Mouse (Mus musculus): Measurements from ENCODE around the gene Notch2.

Gene Notch2

DNA sequence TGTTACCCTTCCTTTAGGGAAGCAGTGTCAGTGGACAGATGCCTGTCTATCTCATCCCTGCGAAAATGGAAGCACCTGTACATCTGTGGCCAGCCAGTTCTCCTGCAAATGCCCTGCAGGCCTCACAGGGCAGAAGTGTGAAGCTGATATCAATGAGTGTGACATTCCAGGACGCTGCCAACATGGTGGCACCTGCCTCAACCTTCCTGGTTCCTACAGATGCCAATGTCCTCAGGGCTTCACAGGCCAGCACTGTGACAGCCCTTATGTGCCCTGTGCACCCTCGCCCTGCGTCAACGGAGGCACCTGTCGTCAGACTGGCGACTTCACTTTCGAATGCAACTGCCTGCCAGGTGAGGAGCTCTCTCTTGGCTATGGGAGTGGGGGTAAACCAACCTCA, 59.2 kb downstream of the Notch2 start:
- no peak for DNase-seq (ENCODE audit: low read depth, low spot score)

DNA sequence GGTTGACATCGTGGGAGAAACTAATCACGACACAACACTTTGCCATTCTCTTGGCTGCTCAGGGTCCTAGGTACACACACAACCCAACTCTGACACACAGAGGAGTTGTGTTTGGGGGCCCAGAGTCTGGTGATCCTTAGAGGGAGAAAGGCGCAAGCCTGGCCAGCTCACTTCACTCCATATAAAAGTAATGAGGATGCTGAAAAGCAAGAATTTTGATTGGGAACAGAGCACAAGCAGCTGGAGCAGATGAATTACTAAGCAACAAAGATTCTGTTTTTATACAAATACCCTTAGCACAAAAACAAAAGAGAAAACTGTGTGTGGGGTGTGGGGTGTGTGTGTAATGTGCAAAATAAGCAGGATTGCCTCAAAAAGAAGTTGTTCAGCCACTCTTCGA, 60.2 kb downstream of the Notch2 start:
- no peak for DNase-seq (ENCODE audit: low read depth, low spot score)

DNA sequence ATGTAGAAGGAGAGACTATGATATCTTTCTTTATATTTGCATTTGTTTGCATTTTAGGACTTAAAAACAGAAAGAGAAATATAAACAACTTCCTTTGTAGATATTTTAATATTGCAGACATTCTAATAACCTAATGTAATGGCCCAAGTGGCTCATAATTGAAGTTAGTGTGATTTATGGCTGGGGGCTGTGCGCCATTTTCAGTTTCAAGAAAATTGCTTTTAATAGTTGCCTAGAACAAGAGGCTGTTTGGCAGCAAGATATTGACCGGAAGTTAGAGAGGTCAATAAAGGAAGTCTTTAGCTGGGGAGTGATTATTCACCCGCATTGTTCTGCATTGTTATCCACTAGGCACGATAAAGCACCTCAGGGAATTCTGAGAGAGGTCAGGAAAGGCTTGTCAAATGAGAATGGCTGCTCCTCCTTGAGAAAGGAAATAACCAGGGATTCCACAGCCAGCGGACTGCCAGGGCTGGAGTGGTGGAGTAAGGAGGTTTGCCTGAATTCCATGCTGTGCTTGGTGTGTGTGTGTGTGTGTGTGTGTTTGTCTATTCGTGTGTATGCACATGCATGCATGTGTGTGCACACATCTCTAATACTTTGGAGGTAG, 61.4 kb downstream of the Notch2 start:
- no peak for DNase-seq (ENCODE audit: low read depth, low spot score)

DNA sequence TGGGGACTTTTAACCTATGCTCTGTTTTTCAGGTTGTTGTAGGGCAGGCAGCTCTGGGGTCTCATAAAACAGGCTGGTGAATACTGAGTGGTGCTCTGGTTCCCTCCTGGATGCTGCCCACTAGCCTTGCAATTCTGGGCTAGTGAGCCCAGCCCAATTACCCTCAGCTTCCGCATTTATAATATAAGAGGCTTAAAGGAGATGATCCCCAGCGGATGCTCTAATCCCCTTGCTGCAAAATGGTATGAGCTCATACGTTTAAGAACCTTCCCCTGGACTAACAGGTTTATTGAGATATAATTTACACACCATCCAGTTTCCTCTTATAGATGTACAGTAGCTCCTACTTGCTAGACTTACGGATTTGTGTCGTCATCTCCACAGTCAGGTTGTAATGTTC, 64.5 kb downstream of the Notch2 start:
- DNase-seq (ENCODE audit: low read depth, low spot score), result no peak

DNA sequence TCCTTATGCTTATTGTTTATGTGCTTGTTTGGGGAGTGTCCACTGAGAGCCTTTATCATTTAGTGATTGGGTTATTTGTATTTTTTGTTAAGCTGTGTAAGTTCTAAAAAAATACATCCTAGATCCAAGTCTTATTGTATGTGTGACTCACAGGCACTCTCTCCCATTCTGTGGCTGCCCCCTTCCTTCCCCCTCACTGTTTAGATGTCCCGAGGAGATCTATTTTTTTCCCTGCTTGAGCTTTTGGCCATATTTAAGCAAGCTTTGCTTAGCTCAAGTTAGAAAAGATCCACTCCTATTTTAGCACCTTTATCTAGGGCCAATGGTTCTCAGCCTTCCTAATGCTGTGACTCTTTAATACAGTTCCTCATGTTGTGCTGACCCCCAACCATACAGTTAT, 65.5 kb downstream of the Notch2 start:
- DNase-seq (ENCODE audit: low read depth, low spot score), result no peak

DNA sequence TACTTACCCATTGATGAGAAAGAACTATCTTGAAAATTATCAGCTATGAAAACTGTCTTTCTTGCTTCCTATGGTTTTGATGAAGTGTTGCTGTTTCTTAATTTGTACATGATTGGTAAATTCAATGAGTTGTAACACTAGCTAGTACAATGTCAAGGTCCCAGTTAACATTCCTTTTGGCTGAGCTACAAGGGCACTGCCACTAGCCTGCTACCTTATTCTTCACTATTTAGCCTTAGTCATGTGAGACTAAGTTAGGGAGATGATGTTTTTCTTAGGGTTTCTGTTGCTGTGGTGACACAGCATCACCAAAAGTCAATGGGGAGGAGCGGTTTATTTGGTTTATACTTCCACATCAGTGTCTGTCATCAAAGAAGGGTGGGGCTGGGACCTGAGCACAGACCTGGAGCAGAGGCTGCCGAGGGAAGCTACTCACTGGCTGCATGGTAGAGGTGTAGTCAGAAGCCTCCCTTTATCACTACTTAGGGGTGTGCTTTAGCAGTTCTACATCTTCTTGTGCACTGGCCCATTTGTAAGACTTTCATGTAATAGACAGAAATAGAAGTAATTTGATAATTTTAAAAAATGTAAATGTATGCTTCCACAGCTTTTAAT, 66.4 kb downstream of the Notch2 start:
- DNase-seq (ENCODE audit: low read depth, low spot score), result no peak

DNA sequence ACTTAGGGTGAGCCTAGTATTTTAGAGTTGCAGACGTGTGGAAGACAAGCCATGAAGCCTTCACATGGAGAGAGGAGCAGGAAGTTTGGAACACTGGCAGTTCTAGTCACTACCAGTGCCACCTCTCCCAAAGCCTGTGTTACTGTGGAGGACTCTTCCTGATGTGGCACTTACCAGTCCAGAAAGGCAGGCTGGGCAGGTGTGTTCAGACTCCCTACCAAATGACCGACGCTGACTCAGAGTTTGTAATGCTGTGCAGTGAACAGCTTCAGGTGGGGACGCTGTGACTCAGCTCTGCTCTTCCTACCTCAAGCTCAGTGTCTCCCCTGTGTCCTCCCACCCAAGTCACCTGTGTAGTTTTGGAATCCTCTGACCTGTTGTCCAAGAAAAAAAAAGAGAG, 67.3 kb downstream of the Notch2 start:
- no peak for DNase-seq (ENCODE audit: low read depth, low spot score)

DNA sequence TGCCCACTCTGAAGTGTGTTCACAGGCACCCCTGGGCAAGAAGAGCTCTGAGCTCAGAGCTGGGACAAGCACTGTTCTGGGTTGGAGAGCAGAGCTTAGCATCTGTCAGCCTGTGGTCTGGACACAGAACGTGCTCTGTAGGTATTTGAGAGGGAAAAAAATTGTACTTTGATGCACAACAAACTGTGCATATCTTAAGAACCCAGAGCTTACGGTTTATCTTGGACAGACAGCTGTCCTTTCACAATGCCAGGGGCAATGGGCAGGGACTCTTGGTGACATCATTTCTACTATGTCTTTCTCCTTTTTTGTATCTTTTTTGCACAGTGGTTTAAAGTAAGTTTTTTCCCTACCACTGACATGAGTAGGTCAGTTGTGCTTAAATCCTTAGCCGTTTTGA, 68.9 kb downstream of the Notch2 start:
- no peak for DNase-seq (ENCODE audit: low read depth, low spot score)

DNA sequence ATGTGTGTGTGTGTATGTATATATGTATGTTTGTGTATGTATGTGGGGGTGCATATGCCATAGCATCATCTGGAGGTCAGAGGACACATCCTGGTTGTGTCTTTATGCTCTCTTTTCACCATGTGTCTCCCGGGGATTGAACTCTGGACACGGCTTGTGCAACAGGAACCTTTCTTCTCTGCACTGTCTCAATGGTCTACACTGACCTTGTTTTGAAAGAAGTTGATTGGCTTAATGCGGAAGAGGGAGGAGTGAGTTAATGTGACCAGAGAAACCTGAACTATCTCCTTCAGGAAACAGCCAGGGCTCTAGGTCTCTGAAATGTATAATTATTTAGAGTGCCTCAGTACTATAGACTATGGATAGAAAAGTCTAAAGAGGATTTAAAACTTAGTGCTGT, 69.6 kb downstream of the Notch2 start:
- no peak for DNase-seq (ENCODE audit: low read depth, low spot score)

DNA sequence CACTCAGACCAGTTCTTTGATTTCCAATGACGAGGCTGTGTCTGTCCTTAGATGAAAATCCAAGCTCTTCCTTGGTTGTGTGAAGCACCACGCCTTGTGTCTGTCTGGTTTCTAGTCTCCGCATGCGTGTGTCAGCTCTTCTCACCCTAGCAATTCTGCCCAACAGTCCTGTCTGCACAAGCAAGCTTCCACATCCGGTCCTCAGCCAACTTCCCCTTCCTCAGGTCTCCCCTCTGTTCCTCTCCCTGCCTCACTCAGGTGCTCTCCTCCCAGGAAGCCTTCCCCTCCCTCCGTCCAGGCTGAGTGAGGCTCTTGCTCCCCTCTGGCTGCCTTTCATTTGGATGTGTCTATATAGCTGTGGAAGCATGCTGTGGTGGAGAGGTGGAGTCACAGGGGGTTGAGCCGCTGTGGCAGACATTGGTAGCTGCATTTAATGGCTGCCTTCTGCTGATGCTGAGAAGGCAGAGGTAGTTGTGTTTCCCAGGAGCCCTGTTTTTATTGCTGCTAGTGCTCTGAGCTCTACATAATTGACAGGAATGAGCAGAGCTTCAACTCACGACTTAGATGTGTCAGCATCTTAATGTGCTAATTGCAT, 70.8 kb downstream of the Notch2 start:
- DNase-seq (ENCODE audit: low read depth, low spot score), result no peak

DNA sequence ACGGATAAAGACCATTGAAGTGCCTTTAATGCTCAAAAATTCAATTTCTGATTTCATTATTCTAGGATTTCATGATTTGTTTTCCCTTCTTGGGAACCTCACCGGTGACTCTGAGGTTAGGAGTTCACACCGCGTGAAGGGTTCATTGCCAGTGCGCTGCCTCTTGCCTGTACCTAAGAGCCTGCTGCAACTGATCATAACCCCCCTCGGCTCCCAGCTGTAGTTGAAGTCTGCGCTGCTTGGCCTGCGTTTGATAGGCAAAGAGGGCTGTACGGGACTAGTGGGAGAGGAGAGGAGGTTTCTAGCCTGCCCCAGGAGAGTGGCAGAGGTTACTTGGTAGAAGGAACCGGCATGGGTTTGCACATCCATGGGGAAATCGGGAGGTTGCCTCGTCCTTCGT, 71.5 kb downstream of the Notch2 start:
- no peak for DNase-seq (ENCODE audit: low read depth, low spot score)

DNA sequence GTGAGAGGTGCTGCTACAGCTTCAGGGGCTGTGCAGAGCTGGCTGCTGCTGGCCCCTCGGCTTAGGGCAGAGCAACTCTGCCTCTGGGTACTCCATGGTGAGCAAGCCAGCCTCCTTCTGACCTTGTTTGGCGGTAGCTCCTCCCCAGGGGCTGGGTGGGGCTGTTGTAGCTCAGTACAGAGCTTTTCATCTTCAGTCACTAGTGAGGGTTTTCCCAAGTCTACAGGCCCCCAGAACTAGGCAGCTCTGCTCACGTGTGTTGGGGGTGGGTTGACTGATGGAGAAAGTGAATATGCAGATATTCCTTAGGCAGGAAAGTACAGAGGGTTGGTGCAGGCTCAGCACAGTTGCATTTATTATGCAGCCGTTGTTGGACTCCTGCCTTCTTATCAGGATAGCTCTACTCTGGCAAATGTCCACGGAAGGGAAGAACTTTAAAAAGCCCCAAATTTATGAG, 72.5 kb downstream of the Notch2 start:
- DNase-seq (ENCODE audit: low read depth, low spot score), result no peak

DNA sequence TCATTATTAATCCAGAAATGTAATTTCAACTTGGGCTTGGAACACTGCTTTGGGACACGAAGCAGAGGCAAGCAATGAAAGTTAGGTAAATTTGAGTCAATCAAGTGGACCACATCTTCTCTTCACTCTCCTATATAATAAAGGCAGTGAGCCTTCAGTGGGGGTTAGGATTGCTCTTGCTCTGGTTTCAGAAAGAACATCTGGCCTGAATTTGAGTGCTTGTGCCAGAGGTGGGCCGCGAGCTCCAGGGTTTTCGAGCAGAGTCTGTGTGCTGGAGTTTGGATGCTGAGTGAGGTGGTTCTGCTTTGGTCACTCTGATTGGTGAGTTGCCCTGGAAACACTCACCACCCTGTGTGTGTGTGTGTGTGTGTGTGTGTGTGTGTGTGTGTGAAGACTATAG, 73.1 kb downstream of the Notch2 start:
- DNase-seq (ENCODE audit: low read depth, low spot score), result no peak

DNA sequence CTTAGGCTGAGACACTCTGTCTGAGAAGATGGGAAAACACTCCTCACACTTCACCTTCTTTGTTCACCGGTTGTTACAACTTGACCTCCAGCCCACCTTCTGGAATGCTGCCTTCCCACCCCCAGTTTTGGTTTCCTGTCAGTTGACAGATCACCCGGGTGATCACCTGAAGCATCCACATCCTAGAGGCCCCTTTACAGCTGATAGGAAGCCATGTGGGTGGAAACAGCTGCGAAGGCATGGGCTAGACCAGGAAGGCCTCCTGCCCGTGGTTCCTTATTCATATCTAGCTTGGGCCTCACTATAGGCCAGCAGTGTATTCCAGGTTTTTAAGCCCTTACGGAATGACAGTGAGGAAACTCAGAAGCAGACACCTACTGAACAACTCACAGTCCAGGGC, 73.5 kb downstream of the Notch2 start:
- DNase-seq (ENCODE audit: low read depth, low spot score), result no peak

DNA sequence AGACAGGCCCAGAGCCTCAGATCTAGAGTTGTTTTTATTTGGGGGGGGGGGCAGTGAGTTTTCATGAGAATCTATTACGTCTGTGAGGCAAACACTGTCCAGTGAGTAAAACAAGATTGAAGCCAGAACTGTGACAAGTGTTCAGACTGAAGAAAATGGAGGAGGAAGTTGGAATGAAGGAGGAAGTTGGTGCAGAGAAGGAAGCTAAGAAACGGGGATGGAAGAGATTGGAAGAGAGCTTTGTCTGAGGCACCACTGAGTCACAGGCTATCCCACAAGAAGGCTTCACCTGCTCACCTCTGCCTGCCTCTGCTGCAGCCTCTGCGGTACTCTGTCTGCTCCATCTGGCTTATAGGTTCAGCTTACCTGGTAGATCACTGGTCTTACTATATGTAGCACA, 74.2 kb downstream of the Notch2 start:
- DNase-seq (ENCODE audit: low read depth, low spot score), result no peak

DNA sequence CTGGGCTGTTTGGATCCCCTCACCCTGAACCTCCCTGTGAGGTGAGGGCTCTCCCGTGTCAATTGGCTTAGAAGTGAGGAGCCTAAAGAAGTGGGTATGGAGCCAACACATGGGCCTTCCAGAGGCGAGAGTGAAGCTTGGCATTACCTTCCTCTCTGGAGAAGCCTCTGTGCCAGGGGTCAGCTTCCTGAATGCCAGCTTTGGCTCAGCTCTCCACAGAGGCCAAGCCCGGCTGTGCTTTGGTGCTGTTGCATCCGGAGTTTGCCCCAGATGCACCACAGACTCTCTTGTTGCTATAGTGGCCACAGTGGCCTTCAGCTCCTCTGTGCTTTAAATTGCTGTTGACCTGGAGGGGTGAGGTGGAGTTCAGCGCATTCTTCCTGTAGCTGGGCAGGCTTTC, 76.4 kb downstream of the Notch2 start:
- no peak for DNase-seq (ENCODE audit: low read depth, low spot score)

DNA sequence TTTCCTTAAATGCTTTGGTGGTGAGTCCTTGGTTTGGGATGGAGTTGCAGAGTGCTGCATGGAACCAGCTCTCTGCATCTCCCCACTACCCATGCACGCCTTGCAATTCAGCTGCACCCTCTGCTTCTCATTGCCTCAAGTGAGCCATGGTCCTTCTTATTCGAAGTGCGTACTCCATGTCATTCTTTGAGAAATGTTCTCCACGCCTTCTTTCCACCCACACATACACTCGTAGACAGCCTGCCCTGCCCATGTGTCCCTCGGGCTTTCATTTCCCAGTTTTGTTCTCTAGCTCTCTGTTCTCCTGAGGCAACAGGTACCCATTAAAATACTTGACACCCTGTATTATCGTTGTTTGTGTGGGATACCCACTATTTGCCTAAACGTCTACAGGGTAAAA, 76.8 kb downstream of the Notch2 start:
- DNase-seq (ENCODE audit: low read depth, low spot score), result no peak

DNA sequence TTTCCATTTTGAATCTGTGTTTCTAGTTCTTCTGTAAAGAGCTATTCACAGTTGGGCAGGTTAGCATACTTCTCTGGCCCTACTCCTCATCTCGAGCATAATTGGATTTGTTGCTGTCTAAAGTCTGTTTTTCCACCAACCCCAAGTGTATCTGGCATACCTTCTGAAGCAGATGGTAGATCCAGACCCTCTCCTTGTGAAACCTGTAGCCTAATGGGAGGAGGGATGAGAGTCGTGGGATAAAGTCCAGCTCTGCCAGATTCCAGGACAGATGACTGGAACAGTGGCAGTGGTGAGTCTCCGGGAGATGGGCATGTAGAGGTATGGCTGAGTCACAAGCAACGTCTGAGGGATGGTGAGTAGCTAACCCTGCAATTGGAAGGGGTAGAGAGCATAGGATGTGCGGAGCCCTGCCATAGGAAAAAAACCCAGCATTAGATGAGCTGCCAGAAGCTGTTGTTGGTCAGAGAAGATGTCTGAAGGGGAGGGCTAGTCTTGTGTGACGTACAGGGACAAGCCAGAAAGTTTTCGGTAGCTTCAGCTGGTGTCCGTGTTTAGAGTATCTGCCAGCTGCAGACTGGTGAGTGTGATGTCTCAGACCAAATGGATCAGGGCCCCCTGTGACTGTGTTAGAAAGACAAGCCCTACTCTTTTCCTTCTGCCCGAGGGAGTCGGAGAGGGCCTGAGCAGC, 79.5 kb downstream of the Notch2 start:
- DNase-seq (ENCODE audit: low read depth, low spot score), result no peak

DNA sequence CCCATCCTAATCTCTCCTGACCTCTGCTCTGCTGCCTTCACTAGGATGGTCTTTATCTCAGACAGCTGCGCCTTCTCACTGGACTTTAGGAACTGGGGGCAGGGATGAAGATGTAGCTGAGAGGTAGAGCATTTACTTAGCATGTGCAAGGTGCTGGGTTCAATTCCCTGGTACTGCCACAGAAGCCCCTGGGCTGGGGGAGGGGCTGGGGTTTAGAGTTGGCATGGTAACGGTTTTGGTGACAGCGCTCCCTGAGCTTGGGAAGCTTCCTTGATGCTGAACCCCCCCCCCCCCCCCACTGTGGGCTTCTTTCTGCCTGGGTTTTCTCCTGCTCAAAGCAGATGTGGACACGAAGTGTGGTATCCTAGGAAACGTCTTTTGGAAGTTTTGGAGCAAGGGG, 80.6 kb downstream of the Notch2 start:
- no peak for DNase-seq (ENCODE audit: low read depth, low spot score)

DNA sequence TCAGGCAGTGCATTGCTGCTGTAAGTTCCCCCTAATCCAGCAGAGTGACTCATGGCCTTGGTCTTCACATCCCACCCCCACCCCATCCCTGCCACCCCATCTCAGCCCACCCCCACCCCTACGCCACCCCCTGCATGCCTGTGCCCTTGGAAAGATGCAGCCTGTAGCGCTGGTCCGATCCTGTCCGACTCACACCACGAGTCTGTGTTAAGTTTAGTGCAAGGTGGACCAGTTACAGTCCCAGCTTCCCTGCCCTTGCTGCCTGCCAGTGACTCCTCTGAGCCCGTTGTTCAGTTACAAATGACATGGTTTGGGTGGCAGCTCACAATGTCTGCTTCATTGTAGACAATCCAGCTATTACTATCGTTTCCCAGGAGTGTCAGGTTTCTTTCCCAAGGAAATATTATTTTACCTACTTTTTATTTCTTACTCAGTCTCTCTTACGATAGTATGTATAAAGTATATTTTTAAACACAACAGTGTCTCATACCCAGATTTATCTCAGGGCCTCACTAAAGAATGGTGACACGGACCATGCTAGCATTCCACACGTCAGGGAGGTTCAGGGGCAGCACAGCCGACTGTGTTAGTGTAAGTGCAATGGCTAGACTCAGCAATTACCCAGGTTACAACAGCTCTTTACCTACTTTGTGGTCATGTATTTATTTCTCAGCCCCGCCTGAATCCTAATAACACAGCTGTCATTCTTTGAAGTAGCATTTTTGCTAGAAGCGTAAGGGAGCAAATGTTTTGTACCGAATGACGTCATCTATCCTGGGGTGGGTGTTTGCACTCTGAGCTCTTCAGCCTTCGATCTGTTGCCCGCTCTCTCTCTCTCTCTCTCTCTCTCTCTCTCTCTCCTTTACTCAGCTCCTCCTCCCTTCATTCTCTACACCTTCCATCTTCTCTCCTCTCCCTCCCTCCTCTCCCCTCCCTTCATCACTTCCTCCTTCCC, 81.6 kb downstream of the Notch2 start:
- no peak for DNase-seq (ENCODE audit: low read depth, low spot score)

DNA sequence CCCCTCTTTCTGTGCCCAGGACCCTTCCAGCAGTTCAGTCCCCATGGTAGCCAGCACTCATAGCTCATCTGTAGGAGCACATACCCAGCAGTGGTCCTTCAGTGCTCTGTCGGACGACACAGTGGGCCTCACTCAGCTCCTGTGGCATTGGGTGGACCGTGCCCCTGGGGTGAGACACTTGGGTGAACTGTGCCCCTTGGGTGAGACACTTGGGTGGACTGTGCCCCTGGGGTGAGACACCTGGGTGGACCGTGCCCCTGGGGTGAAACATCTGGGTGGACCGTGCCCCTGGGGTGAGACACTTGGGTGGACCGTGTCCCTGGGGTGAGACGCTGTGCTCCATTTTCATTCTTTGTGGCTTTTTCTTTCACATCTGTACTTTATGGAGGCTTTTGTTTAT, 83.7 kb downstream of the Notch2 start:
- DNase-seq (ENCODE audit: low read depth, low spot score), result no peak

DNA sequence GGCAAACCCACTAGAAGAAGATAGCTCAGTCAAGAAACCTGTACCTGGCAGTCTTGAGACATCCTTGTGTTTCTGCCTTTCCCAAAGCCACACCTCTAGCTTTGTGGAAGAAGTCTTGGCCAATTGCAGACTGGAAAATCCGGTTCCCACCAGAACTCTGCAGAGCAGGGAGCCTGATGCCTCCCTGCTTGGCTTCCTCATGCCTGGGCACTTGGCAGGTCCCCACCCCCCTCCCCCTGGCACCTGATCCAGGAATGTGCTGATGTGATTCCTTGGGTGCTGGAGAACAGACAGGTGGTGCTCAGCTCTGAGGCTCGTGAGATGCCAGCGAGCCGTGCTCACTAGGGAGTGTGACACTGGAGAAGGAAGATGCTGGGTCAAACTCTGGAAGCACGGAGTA, 85.3 kb downstream of the Notch2 start:
- no peak for DNase-seq (ENCODE audit: low read depth, low spot score)
